Mouse (Mus musculus) left cerebral cortex, adult 2 months (tissue): ENCODE measurements around the gene Arhgef25. TPM values are rescaled to one million over a fixed set of nuclear protein-coding genes. Genes with fewer than 3 reads are reported as not detected.
"Not testable (repeated sequence)": the region's sequence is repeated elsewhere in the genome, so short reads cannot be mapped to it uniquely, and the experiment has no call there.

ENCODE experiments used
- DNase-seq, 2 experiments: peaks; one replicate each; pipeline ENCODE4 v3.0.0; 2021 to 2022; ENCODE audit warnings: low spot score in 2 of 2, mixed read lengths in 1 of 2; ENCODE audit errors: extremely low spot score in 1 of 2
- H3K27ac ChIP-seq: fragments of 200-600 bp; 2 replicates; pipeline ENCODE4 v1.8.1; 2022
- H3K4me3 ChIP-seq: fragments of 200-600 bp; 2 replicates; pipeline ENCODE4 v1.8.1; 2022
- CTCF ChIP-seq: fragments of 200-600 bp; IDR thresholded peaks from 2 replicates; pipeline ENCODE4 v1.8.1; 2022; ENCODE audit warnings: antibody characterized with exemption, mild to moderate bottlenecking, moderate library complexity
- intact Hi-C: fragments of 180-260 bp; cut with DNase I; formaldehyde crosslinking; loops from one replicate; pipeline ENCODE4 v1.15.1; 2025
- total RNA-seq, 2 experiments: library from RNA; stranded (reverse); gene quantifications; 2 replicates each; pipeline ENCODE4 v1.2.3; 2021

Gene Arhgef25
- total RNA-seq, 2 experiments from 2014 or later = 198 to 208 TPM

DNA sequence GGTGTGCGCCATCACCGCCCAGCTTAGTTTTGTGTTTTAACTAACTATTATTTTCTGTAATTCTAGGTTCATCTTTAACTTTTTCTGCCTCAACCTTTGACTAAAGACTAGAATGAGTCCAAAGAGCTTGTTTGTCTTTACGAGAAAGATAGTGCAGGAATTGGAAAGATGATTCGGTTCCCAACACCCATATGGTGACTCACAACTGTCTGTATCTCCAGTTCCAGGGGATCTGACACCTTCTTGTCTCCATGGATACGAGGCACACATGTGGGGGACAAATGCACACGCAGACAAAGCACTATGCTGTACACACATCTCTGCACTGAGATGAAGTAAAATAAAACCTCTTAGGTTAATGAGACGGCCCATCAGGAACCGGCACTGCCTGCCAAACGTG lies 29.8 kb downstream of the Arhgef25 start:
- intact Hi-C loops = no loop called here
- no peak for DNase-seq
- Histone ChIP-seq H3K27ac (no peak overlapping the region), H3K4me3 (no peak overlapping the region)
- no peak for TF ChIP-seq CTCF

DNA sequence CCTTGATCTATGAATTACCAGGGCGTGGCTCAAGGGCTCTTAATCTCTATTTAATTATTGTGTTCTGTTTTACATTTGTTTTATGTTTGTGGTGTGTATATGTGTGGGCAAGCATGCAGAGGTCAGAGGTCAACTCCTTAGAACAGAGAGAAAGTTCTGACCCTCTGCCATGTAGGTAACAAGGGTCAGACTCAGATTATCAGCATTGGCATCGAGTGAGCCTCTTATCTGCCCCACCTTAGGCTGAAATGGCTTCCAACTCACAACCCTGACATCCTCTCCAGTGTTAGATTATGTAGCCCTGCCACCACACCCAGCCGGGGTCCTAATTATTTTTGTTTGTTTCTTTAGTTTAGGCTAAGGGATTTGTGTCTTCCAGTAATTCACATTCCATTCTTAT lies 31.4 kb downstream of the Arhgef25 start:
- intact Hi-C loops = no loop called here
- no peak overlapping the region for H3K27ac ChIP-seq
- TF ChIP-seq CTCF = no peak
- no peak for DNase-seq
- H3K4me3 ChIP-seq = no peak overlapping the region

DNA sequence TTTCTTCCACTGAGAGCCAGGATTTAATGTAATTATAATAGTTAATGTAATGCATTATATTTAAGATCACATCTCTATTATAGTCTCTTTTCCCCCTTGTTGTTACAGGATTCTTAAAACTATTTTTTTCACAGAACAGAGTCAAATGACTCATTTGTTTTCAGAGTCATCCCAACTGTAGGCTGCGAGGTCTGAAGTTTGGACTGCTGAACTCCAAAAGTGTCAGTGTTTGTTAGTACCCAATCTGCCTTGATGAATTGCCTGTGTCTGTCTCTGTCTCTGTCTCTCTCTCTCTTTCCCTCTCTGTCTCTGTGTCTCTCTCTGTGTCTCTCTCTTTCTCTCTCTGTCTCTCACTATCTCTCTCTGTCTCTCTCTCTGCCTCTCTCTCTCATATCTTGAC lies 33.4 kb downstream of the Arhgef25 start:
- H3K4me3 ChIP-seq = no peak overlapping the region
- TF ChIP-seq CTCF = no peak
- no peak overlapping the region for H3K27ac ChIP-seq
- intact Hi-C loops = no loop called here
- no peak for DNase-seq

DNA sequence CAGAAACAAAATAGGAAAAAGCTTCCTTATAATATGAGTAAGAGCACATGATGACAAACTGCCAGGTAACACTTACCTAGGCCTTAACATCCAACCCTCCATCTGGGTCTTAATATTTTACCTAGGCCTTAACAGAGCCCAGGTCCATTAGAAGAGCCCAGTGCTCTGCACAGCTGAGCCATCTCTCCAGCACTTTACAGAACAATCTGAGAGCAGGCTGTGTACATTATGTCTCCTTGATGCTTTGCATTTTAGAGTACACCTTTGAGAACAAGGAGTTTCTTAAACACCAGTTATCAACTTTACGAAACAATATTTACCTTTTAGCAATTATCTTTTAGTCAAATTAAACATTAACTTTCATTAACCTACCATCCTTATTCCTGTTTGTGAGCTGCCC lies 33.8 kb downstream of the Arhgef25 start:
- Histone ChIP-seq H3K4me3 (no peak overlapping the region), H3K27ac (no peak overlapping the region)
- no peak for TF ChIP-seq CTCF
- intact Hi-C loops = no loop called here
- no peak for DNase-seq

DNA sequence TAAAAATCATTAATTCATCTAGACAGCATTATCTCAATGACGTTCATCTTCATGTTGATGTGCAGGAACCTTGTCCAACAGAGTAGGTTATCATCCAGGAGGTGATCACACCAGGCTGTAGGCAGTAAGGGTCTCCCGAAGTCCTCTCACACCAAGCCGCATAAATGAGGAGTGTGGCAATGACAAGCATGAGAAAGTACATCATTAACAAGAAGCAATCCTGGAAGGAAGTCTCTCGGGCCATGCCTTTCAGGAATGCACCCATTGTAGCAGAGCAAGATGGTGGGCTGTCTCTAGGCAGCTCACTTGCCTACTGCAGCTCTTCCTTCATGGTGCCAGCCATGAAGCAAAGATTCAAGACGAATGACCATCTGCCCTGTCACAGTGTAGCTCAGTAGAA lies 35.2 kb downstream of the Arhgef25 start:
- Histone ChIP-seq H3K27ac (no peak overlapping the region), H3K4me3 (no peak overlapping the region)
- intact Hi-C loops = no loop called here
- DNase-seq = no peak
- TF ChIP-seq CTCF = no peak

DNA sequence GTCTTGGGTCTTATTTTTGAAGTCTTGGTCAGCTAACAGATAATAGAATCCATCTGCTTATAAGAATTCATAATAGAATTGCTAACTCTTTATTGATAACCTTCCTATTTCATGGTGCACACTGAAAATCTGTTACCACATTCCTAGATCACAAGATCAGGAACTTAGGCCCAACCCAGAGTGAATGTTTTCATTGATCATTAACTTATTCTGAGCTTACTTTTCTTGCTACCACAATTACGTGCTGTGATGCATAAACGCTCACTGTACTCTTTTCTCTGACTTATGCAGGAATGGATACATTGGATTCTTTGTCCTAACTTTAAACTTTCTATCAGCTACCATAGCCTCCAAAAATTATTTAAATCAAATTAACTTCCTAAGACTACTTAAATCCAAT lies 35.6 kb downstream of the Arhgef25 start:
- DNase-seq = no peak
- no peak overlapping the region for H3K27ac ChIP-seq
- TF ChIP-seq CTCF = no peak
- no peak overlapping the region for H3K4me3 ChIP-seq
- intact Hi-C loops = no loop called here

DNA sequence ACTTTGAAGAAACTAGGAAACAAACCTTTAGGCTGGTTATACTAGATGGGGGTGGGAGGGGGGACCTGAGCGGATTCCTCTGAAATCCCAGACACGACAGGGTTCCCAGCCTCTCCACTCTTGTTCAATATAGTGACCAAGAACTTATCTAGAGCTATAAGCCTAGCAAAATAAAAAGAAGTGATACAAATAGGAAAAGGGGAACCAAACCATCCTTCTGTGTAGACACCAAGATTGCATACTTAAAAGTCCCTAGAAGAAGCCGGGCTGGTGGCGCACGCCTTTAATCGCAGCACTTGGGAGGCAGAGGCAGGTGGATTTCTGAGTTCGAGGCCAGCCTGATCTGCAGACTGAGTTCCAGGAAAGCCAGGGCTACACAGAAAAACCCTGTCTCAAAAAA lies 36.6 kb downstream of the Arhgef25 start:
- intact Hi-C loops = no loop called here
- H3K4me3 ChIP-seq = no peak overlapping the region
- TF ChIP-seq CTCF = no peak
- no peak for DNase-seq
- H3K27ac ChIP-seq = no peak overlapping the region

DNA sequence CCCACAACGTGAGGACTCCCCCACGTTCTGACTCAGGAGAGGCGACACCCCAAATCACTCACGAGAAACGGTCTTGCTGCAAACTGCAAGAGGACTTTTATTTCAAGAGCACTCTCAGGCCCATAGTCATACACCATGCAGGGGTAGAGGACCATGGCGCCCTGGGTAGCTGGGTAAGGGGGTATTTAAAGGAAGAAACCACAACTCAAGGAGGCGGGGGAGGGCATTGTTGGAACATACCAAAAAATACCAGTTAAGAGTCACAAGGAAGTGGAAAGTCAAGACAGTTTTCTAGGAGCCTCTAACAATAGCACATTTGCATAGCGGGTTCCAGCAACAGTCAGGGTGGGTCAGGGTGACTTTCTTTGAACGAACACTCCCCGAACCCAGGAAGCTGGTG lies 37.3 kb downstream of the Arhgef25 start:
- intact Hi-C loops, H3K4me3 ChIP-seq, DNase-seq, H3K27ac ChIP-seq: not testable (repeated sequence)

DNA sequence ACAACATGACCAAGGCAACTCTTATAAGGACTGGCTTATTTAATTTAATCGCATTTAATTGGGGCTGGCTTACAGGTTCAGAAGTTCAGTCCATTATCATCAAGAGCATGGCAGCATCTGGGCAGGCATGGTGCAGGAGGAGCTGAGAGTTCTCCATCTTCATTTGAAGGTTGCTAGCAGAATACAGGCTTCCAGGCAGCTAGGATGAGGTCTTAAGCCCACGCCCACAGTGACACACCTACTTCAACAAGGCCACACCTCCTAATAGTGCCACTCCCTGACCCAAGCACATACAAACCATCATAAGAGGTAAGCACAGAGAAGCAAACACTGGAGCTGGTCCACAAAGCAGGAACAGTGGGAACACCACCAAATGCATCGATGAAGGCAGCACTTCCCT lies 38.6 kb downstream of the Arhgef25 start:
- intact Hi-C loops, DNase-seq: not testable (repeated sequence)

DNA sequence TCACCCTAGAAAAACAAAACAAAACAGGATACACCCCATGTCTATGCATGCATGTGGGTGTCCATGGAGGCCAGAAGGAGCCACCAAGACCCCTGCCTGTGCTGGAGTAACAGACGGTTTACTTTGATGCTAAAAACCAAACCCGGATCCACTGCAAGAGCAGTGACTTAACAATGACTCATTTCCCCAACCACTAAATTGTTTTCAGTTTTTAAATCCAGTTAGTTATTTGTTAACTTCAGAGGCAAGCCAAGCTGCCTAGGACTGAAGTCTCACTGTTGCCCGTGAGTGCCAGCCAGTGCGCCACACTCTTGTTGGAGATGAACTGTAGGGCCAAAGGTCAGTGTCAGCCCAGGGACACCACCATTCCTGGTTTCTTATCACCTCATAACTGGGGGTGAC lies 39.4 kb downstream of the Arhgef25 start:
- DNase-seq = no peak
- no peak overlapping the region for H3K27ac ChIP-seq
- intact Hi-C loops = no loop called here
- no peak for TF ChIP-seq CTCF
- H3K4me3 ChIP-seq = no peak overlapping the region

More for the DNA sequence above, 38.6 kb downstream of the Arhgef25 start:
- not testable (repeated sequence) for H3K27ac ChIP-seq, H3K4me3 ChIP-seq

DNA sequence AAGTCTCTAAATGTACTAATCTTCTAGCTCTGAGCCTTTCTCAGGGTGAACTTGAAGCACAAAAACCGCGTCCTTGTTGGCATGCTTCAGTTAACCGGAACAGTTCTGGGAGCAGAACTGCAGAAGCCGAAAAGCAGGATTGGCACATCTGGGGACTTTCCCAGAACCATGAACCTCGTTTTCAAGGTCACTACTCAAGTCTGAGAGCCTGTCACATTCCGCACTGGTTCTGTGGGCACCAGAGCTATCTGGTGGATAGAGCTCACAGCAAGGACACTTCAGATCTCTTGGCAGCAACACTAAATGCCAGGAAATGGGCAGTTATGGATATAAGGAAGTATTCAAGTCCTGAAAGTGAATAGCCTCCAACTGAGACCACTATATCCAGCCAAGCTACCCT lies 42.7 kb downstream of the Arhgef25 start:
- DNase-seq = no peak
- no peak for TF ChIP-seq CTCF

DNA sequence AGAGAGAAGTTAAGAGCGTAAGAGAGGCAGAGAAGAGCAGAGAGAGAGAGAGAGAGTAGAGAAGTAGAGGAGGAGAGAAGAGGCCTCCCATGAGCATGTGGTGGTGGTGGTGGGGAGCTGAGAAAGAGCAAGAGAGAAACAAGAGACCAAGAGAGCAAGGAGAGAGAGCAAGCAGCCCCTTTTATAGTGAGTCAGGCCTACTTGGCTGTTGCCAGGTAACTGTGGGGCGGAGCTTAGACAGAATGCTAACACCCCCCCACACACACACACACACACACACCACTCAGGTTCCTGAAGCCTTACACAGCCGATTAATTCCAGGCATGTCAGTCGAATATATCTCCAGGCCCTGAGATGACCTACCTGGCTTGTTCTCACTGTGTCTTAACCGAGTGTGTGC lies 44.6 kb downstream of the Arhgef25 start:
- no peak overlapping the region for H3K27ac ChIP-seq
- no peak for TF ChIP-seq CTCF
- intact Hi-C loops = no loop called here
- no peak for DNase-seq
- no peak overlapping the region for H3K4me3 ChIP-seq

More for the DNA sequence above, 42.7 kb downstream of the Arhgef25 start:
- H3K27ac ChIP-seq = no peak overlapping the region
- intact Hi-C loops = no loop called here
- no peak overlapping the region for H3K4me3 ChIP-seq

DNA sequence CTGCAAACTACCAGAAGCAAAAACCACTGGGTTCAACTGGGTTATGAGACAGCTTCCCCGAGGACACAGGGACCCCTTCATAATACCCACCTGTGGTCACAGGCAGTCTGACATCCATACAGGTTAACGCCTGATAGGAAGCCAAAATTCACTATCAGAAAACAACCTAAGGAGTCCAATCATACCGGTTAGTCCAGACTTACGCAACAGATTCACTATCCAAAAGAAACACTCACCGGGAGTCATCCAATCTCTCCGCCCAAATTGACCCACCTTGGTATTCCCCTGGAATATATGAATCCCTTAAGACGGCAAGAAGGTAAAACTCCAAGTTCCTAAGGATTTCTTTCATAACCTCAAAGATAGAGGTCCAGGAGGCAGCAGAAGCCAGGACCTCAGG lies 45.3 kb downstream of the Arhgef25 start:
- H3K27ac ChIP-seq = no peak overlapping the region
- TF ChIP-seq CTCF = no peak
- H3K4me3 ChIP-seq = no peak overlapping the region
- DNase-seq = no peak
- intact Hi-C loops = loop anchor here (5.0 kb wide), 1 partner anchor 188 kb away; no protein-coding TSS in a partner anchor

DNA sequence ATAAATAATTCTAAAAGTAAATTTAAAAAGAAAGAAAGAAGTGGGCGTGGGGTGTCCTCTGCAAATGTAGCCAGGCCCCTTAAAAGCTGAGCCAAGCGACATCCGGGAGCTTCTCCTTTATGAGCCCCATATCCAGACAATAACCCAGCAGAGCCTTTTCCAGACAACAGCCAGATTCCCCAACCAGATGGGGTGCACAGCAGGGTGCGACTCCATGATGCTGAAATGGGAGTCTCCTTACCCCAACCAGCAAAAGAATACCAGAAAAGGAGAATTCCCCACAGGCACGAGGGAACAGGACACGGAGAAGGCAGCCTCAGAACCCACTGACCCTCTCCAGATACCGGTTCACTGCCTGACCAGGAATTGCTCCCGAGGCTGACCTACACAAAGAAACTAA lies 46.7 kb downstream of the Arhgef25 start:
- H3K4me3 ChIP-seq = no peak overlapping the region
- DNase-seq = no peak
- no peak for TF ChIP-seq CTCF
- H3K27ac ChIP-seq = no peak overlapping the region
- intact Hi-C loops = loop anchor here (5.0 kb wide), 1 partner anchor 189 kb away; no protein-coding TSS in a partner anchor
